Mouse (Mus musculus): Measurements from ENCODE around the gene Asb2.

GRCm38 (mm10) chr12:103341212-103341611 lies 14.6 kb downstream of the Asb2 start:
- TF ChIP-seq CTCF (IDR thresholded peaks at IDR 0.05; ENCODE audit: low read depth) (no peak), EP300 (IDR thresholded peaks at IDR 0.05; ENCODE audit: low read depth) (no peak)
